25 mouse cellular contexts compared by ENCODE assay signal in the genomic region with DNA sequence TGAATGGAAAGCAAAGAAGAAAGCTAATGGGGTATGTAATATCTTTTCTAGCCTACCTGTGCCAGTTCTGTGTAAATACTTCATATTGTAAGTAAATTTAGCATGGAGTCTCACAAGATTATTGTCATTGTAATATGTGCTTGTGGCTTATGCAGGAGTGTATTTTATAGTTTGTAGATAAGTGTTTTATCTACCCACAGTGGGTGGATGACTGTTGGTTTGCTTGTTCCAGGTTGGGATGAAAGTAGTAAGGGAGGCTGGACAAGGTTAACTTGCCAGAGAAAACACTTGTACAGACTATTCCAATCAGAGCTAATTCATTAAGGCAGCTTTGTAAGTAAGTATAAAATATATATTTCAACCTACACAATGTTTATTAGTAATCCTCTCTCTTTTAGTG.
"Had no signal": no experiment of that assay in that cellular context is flagged by ENCODE, and none has a peak within 500 bp of the region (broad histone marks: within the 10 kb centered on the region; RNA-seq: fewer than 3 reads in every experiment).

No protein-coding gene starts in this region.

- DNase-seq: cerebellum, adult 9-10 months; cerebellum, adult 9-11 months; cerebellum, postnatal 10 days; cerebellum, postnatal 14 days; cerebellum, postnatal 25 days; cerebellum, postnatal 36 days; embryo, embryonic 11 days; forebrain, postnatal 0 days; gastrocnemius, adult 2 months; gastrocnemius, postnatal 10 days; gastrocnemius, postnatal 14 days; gastrocnemius, postnatal 25 days; gastrocnemius, postnatal 36 days; heart, adult 11 months; heart, adult 18-20 months; heart, adult 2 months had no signal

- H3K4me1 ChIP-seq: embryonic facial prominence, embryonic 10.5 days; embryonic facial prominence, embryonic 12.5 days; embryonic facial prominence, embryonic 13.5 days; embryonic facial prominence, embryonic 15.5 days; forebrain, embryonic 10.5 days; forebrain, embryonic 12.5 days; forebrain, embryonic 13.5 days; forebrain, embryonic 15.5 days had no signal

- H3K9me3 ChIP-seq: embryonic facial prominence, embryonic 10.5 days; embryonic facial prominence, embryonic 12.5 days; embryonic facial prominence, embryonic 13.5 days; embryonic facial prominence, embryonic 15.5 days; forebrain, embryonic 10.5 days; forebrain, embryonic 12.5 days; forebrain, embryonic 13.5 days; forebrain, embryonic 15.5 days had no signal

- H3K27me3 ChIP-seq: embryonic facial prominence, embryonic 12.5 days; embryonic facial prominence, embryonic 13.5 days; embryonic facial prominence, embryonic 15.5 days; forebrain, embryonic 12.5 days; forebrain, embryonic 13.5 days; forebrain, embryonic 15.5 days had no signal

- H3K9ac ChIP-seq: embryonic facial prominence, embryonic 12.5 days; embryonic facial prominence, embryonic 13.5 days; embryonic facial prominence, embryonic 15.5 days; forebrain, embryonic 12.5 days; forebrain, embryonic 13.5 days; forebrain, embryonic 15.5 days; forebrain, postnatal 0 days had no signal

- H3K27ac ChIP-seq: embryonic facial prominence, embryonic 10.5 days; embryonic facial prominence, embryonic 12.5 days; embryonic facial prominence, embryonic 13.5 days; embryonic facial prominence, embryonic 15.5 days; forebrain, embryonic 10.5 days; forebrain, embryonic 12.5 days; forebrain, embryonic 13.5 days; forebrain, embryonic 15.5 days; gastrocnemius, adult 2 months; heart, adult 2 months had no signal

- H3K4me3 ChIP-seq: embryonic facial prominence, embryonic 10.5 days; embryonic facial prominence, embryonic 12.5 days; embryonic facial prominence, embryonic 13.5 days; embryonic facial prominence, embryonic 15.5 days; erythroblast, embryonic 14.5 days; forebrain, embryonic 10.5 days; forebrain, embryonic 12.5 days; forebrain, embryonic 13.5 days; forebrain, embryonic 15.5 days; gastrocnemius, adult 2 months; heart, adult 2 months had no signal
